Mouse (Mus musculus) CH12.LX (cell line): ENCODE measurements at regions not wholly inside any gene's neighbourhood (a gene's known extent, or its start where the extent isn't known, plus 50 kb on each side); places are given as distances from the start of the nearest gene placed in this dataset.

Experiments
- DNase-seq: peaks from one replicate; pipeline ENCODE4 v3.0.0-alpha.2; 2013; ENCODE audit errors: extremely low read depth
- H3K27ac ChIP-seq: 2 replicates; pipeline ENCODE4 v1.5.1; 2012; ENCODE audit warnings: low read depth, mild to moderate bottlenecking, control low read depth, moderate library complexity; ENCODE audit not compliant: insufficient read depth
- H3K27me3 ChIP-seq: replicated peaks from 2 replicates; pipeline ENCODE3; 2012; ENCODE audit warnings: inconsistent platforms
- H3K36me3 ChIP-seq, 2 experiments: replicated peaks in 1 of 2; 2 replicates each; pipeline versions ENCODE3 to v1.6.1; 2012; ENCODE audit warnings: inconsistent platforms in 1 of 2, low read length in 1 of 2, mild to moderate bottlenecking in 1 of 2, mixed read lengths in 1 of 2, moderate library complexity in 1 of 2; ENCODE audit not compliant: control insufficient read depth in 1 of 2, insufficient read depth in 1 of 2
- H3K4me1 ChIP-seq, 2 experiments: 2 replicates each; pipeline ENCODE4 v1.6.1; 2012; ENCODE audit warnings: inconsistent platforms in 1 of 2, moderate library complexity in 1 of 2; ENCODE audit not compliant: insufficient read depth in 2 of 2, control insufficient read depth in 1 of 2
- H3K4me2 ChIP-seq: 2 replicates; pipeline ENCODE4 v1.6.1; 2012; ENCODE audit warnings: low read depth, mild to moderate bottlenecking, control low read depth; ENCODE audit not compliant: poor library complexity, insufficient read depth, severe bottlenecking
- H3K4me3 ChIP-seq, 3 experiments: fragments of 150-350 bp in 1 of 3; sonication (generic) in 1 of 3; replicated peaks in 1 of 3; 2 replicates each; pipeline versions ENCODE3 to v1.5.1; 2011 to 2012; ENCODE audit warnings: low read depth in 2 of 3, low read length in 2 of 3, mild to moderate bottlenecking in 2 of 3, moderate library complexity in 2 of 3, control low read depth in 1 of 3, improper control_type of control experiment in 1 of 3, inconsistent platforms in 1 of 3, mixed read lengths in 1 of 3; ENCODE audit not compliant: poor library complexity in 1 of 3
- H3K79me2 ChIP-seq: replicated peaks from 2 replicates; pipeline ENCODE4 v1.6.1; 2012; ENCODE audit warnings: mild to moderate bottlenecking, moderate library complexity; ENCODE audit not compliant: control insufficient read depth, poor library complexity, insufficient read depth, severe bottlenecking; ENCODE audit errors: extremely low read depth
- H3K9ac ChIP-seq: 2 replicates; pipeline ENCODE4 v1.6.1; 2012; ENCODE audit warnings: low read depth, mild to moderate bottlenecking, control low read depth, moderate library complexity; ENCODE audit not compliant: insufficient read depth
- H3K9me3 ChIP-seq: replicated peaks from 2 replicates; pipeline ENCODE3; 2012; ENCODE audit warnings: low read length, inconsistent platforms, mixed read lengths
- CHD1 ChIP-seq: IDR thresholded peaks from 2 replicates; pipeline ENCODE4 v1.6.1; 2012; ENCODE audit warnings: low read depth, low read length, improper control_type of control experiment, inconsistent platforms
- CHD2 ChIP-seq: IDR thresholded peaks from 2 replicates; pipeline ENCODE4 v1.6.1; 2011; ENCODE audit warnings: low read length, improper control_type of control experiment
- CTCF ChIP-seq, 2 experiments: IDR thresholded peaks in 1 of 2; conservative IDR thresholded peaks in 1 of 2; 2 replicates each; pipeline ENCODE4 v1.5.1; 2011 to 2012; ENCODE audit warnings: low read depth in 2 of 2, low read length in 2 of 2, improper control_type of control experiment in 1 of 2, inconsistent platforms in 1 of 2, mild to moderate bottlenecking in 1 of 2, moderate library complexity in 1 of 2
- ELF1 ChIP-seq: IDR thresholded peaks from 2 replicates; pipeline ENCODE4 v1.6.1; 2014; ENCODE audit warnings: low read depth, mild to moderate bottlenecking, inconsistent platforms, low read length, improper control_type of control experiment
- EP300 ChIP-seq: IDR thresholded peaks from 2 replicates; pipeline ENCODE4 v1.6.1; 2011; ENCODE audit warnings: low read length, improper control_type of control experiment
- GABPA ChIP-seq: IDR thresholded peaks from 2 replicates; pipeline ENCODE4 v1.6.1; 2012; ENCODE audit warnings: low read depth, low read length, improper control_type of control experiment, inconsistent platforms; ENCODE audit not compliant: insufficient replicate concordance
- HCFC1 ChIP-seq: IDR thresholded peaks from 2 replicates; pipeline ENCODE4 v1.6.1; 2012; ENCODE audit warnings: low read depth, mild to moderate bottlenecking, inconsistent platforms, low read length, improper control_type of control experiment
- IRF4 ChIP-seq: IDR thresholded peaks from 2 replicates; pipeline ENCODE4 v1.6.1; 2014; ENCODE audit warnings: low read depth, mild to moderate bottlenecking, inconsistent platforms, low read length, improper control_type of control experiment
- JUND ChIP-seq: conservative IDR thresholded peaks from 2 replicates; pipeline ENCODE4 v1.6.1; 2011; ENCODE audit warnings: low read depth, low read length, improper control_type of control experiment
- KAT2A ChIP-seq: IDR thresholded peaks from 2 replicates; pipeline ENCODE4 v1.6.1; 2012; ENCODE audit warnings: low read length, improper control_type of control experiment, inconsistent platforms; ENCODE audit not compliant: insufficient replicate concordance
- MAFK ChIP-seq: IDR thresholded peaks from 2 replicates; pipeline ENCODE4 v1.6.1; 2011; ENCODE audit warnings: low read length, improper control_type of control experiment; ENCODE audit not compliant: insufficient replicate concordance
- MAX ChIP-seq: IDR thresholded peaks from 2 replicates; pipeline ENCODE4 v1.6.1; 2011; ENCODE audit warnings: low read length, improper control_type of control experiment
- MAZ ChIP-seq: IDR thresholded peaks from 2 replicates; pipeline ENCODE4 v1.6.1; 2012; ENCODE audit warnings: low read depth, mild to moderate bottlenecking, inconsistent platforms, low read length, improper control_type of control experiment, moderate library complexity
- MYC ChIP-seq: IDR thresholded peaks from 2 replicates; pipeline ENCODE4 v1.6.1; 2011; ENCODE audit warnings: low read depth, mild to moderate bottlenecking, improper control_type of control experiment, low read length
- PAX5 ChIP-seq: IDR thresholded peaks from 2 replicates; pipeline ENCODE4 v1.6.1; 2012; ENCODE audit warnings: low read length, inconsistent platforms, mixed read lengths
- POLR2AphosphoS2 ChIP-seq: IDR thresholded peaks from 2 replicates; pipeline ENCODE4 v1.6.1; 2011; ENCODE audit warnings: low read depth, low read length, improper control_type of control experiment
- RCOR1 ChIP-seq: conservative IDR thresholded peaks from 2 replicates; pipeline ENCODE4 v1.6.1; 2012; ENCODE audit warnings: low read depth, mild to moderate bottlenecking, inconsistent platforms, low read length, improper control_type of control experiment
- SMC3 ChIP-seq: IDR thresholded peaks from 2 replicates; pipeline ENCODE4 v1.6.1; 2011; ENCODE audit warnings: low read depth, low read length, improper control_type of control experiment
- TCF12 ChIP-seq: IDR thresholded peaks from 2 replicates; pipeline ENCODE4 v1.6.1; 2014; ENCODE audit warnings: low read depth, mild to moderate bottlenecking, inconsistent platforms, low read length, improper control_type of control experiment
- UBTF ChIP-seq: IDR thresholded peaks from 2 replicates; pipeline ENCODE4 v1.6.1; 2012; ENCODE audit warnings: low read depth, mild to moderate bottlenecking, inconsistent platforms, low read length, improper control_type of control experiment, moderate library complexity
- ZC3H11A ChIP-seq: IDR thresholded peaks from 2 replicates; pipeline ENCODE4 v1.6.1; 2012; ENCODE audit warnings: low read depth, mild to moderate bottlenecking, inconsistent platforms, low read length, improper control_type of control experiment
- ZKSCAN1 ChIP-seq: IDR thresholded peaks from 2 replicates; pipeline ENCODE4 v1.6.1; 2012; ENCODE audit warnings: low read depth, inconsistent platforms, low read length, improper control_type of control experiment, borderline replicate concordance
- ZMIZ1 ChIP-seq: IDR thresholded peaks from 2 replicates; pipeline ENCODE4 v1.6.1; 2012; ENCODE audit warnings: low read depth, mild to moderate bottlenecking, inconsistent platforms, low read length, improper control_type of control experiment
- ZNF384 ChIP-seq: IDR thresholded peaks from 2 replicates; pipeline ENCODE4 v1.6.1; 2012; ENCODE audit warnings: low read depth, low read length, improper control_type of control experiment, inconsistent platforms
- dilution Hi-C: fragments of 300-500 bp; cut with MboI; formaldehyde crosslinking; loops from 2 replicates; pipeline ENCODE4 v1.14.3; 2020; ENCODE audit warnings: low sequenced_read_pairs; ENCODE audit not compliant: extremely low pct_unique_long_range_greater_than_20kb, extremely low pct_ligation_motif_present
- in situ Hi-C: fragments of 300-500 bp; cut with MboI; formaldehyde crosslinking; loops from 3 replicates; pipeline ENCODE4 v1.14.3; 2019; ENCODE audit warnings: low sequenced_read_pairs, low pct_ligation_motif_present, low pct_unique_long_range_greater_than_20kb, mixed read lengths

GRCm38 (mm10) chr12:56437975-56438374 is 92.3 kb upstream of the Mbip start:
- Histone ChIP-seq H3K27ac (no peak overlapping the region), H3K4me2 (no peak overlapping the region), H3K4me1 (no peaks in the 10 kb centered on the region), H3K9ac (no peak overlapping the region), H3K9me3 (no peaks in the 10 kb centered on the region), H3K4me3 (no peak overlapping the region), H3K79me2 (no peaks in the 10 kb centered on the region), H3K27me3 (no peaks in the 10 kb centered on the region), H3K36me3 (no peaks in the 10 kb centered on the region)
- in situ Hi-C loops (no loop called here), dilution Hi-C loops (no loop called here)
- DNase-seq, result no peak
- no peak for TF ChIP-seq GABPA
- TF ChIP-seq ELF1, result no peak
- no peak for TF ChIP-seq JUND
- no peak for TF ChIP-seq TCF12
- no peak for TF ChIP-seq POLR2AphosphoS2
- TF ChIP-seq MAZ, result no peak
- TF ChIP-seq MYC, result no peak
- no peak for TF ChIP-seq ZC3H11A
- TF ChIP-seq ZKSCAN1, result no peak
- TF ChIP-seq CHD1, result no peak
- TF ChIP-seq PAX5, result no peak
- TF ChIP-seq CHD2, result no peak
- TF ChIP-seq HCFC1, result no peak
- no peak for TF ChIP-seq KAT2A
- no peak for TF ChIP-seq MAFK
- no peak for TF ChIP-seq CTCF (conservative IDR thresholded peaks at IDR 0.05 in 1 of 2, IDR thresholded peaks at IDR 0.05 in 1 of 2; ENCODE audit: low read depth in 2 of 2, low read length in 2 of 2)
- TF ChIP-seq UBTF, result no peak
- TF ChIP-seq IRF4, result no peak
- no peak for TF ChIP-seq ZNF384
- TF ChIP-seq SMC3, result no peak

DNA sequence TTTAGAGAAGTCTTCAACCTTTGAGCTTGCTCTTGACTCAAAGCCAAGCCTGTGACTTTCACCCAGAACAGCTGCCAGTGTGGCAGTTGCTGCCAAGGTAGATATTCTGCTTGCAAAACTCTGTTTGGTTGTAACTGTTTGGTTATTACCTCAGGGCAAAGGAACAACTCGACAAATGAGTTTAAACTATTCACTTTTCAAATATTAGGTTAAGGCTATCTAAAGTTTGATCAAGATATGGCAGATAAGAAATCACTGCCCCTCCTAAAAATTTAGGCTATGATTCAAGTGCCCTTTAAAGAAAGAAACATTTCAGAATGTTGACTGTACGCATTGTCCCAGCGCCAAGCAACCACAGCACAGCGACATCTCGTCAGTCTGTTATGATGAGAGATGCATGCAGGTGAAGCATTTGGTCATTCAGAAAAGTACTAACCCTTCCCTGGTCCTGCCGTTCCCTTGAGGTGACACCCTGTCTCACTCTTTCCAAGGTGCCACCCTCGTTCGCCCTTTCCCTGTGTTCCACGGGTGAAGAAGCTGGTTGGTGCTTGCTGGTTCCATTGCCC is 81.1 kb upstream of the Mbip start:
- dilution Hi-C loops (no loop called here), in situ Hi-C loops (no loop called here)
- DNase-seq, result no peak
- Histone ChIP-seq H3K36me3 (no peaks in the 10 kb centered on the region), H3K27me3 (no peaks in the 10 kb centered on the region), H3K9ac (no peak overlapping the region), H3K4me3 (no peak overlapping the region), H3K4me2 (no peak overlapping the region), H3K4me1 (peaks cover 0 to 2% of the 10 kb centered on the region in 2 experiments; a peak in 1 of 4 replicates), H3K79me2 (no peaks in the 10 kb centered on the region), H3K27ac (no peak overlapping the region), H3K9me3 (no peaks in the 10 kb centered on the region)
- TF ChIP-seq ZMIZ1 (no peak), ZKSCAN1 (no peak), MAX (no peak), RCOR1 (no peak), CHD2 (no peak), EP300 (no peak), IRF4 (no peak)
